Mouse (Mus musculus): ENCODE data around the gene Sugp1. TPM values are rescaled to one million over a fixed set of nuclear protein-coding genes. Genes with fewer than 3 reads are reported as not detected.

Sugp1 gene
- polyA plus RNA-seq, 1 experiment, result 38.4 TPM

DNA sequence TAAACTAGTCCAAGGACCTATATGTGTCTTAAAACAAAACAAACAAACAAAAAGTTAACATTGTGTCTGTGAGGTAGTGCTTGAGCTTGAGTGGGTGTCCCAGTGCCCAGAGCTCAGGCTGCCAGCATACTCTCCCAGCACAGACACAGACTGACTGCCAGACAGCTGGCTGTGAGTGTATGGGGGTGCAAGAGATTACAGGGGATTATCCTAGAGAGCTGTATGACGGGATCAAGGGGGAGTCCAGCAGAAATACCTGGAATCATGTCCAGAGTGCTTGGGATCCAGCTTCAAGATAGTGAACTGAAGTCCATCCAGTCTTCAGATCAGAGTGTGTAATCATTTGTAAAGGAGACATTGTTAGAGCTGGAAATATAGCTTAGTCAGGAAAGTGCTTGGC, 15.1 kb downstream of the Sugp1 start:
- no peak overlapping the region for H3K4me2 ChIP-seq (ENCODE audit: low read depth)
- TF ChIP-seq E2F4 (IDR thresholded peaks at IDR 0.05; ENCODE audit: insufficient read depth) (no peak), POLR2AphosphoS2 (IDR thresholded peaks at IDR 0.05; ENCODE audit: insufficient read length, low read depth) (no peak), POLR2A (IDR thresholded peaks at IDR 0.05; ENCODE audit: insufficient read length, low read depth) (no peak), REST (IDR thresholded peaks at IDR 0.05; ENCODE audit: insufficient read depth, insufficient read length) (no peak), MYOD1 (IDR thresholded peaks at IDR 0.05; ENCODE audit: control insufficient read depth in 1 of 3, insufficient read length in 2 of 3, low read depth in 2 of 3) (no peak), MAX (IDR thresholded peaks at IDR 0.05; ENCODE audit: low read depth) (no peak), TCF3 (IDR thresholded peaks at IDR 0.05; ENCODE audit: insufficient read length, low read depth) (no peak), CEBPB (IDR thresholded peaks at IDR 0.05; ENCODE audit: insufficient read depth, poor library complexity, severe bottlenecking) (no peak), USF1 (IDR thresholded peaks at IDR 0.05; ENCODE audit: low read depth) (no peak), SRF (IDR thresholded peaks at IDR 0.05; ENCODE audit: control insufficient read depth, insufficient read length, low read depth) (no peak), MYOG (IDR thresholded peaks at IDR 0.05; ENCODE audit: control insufficient read depth in 1 of 3, insufficient read depth in 1 of 3, insufficient read length in 2 of 3, low read depth in 2 of 3) (no peak), TCF12 (IDR thresholded peaks at IDR 0.05; ENCODE audit: insufficient read depth, poor library complexity, severe bottlenecking) (no peak)

DNA sequence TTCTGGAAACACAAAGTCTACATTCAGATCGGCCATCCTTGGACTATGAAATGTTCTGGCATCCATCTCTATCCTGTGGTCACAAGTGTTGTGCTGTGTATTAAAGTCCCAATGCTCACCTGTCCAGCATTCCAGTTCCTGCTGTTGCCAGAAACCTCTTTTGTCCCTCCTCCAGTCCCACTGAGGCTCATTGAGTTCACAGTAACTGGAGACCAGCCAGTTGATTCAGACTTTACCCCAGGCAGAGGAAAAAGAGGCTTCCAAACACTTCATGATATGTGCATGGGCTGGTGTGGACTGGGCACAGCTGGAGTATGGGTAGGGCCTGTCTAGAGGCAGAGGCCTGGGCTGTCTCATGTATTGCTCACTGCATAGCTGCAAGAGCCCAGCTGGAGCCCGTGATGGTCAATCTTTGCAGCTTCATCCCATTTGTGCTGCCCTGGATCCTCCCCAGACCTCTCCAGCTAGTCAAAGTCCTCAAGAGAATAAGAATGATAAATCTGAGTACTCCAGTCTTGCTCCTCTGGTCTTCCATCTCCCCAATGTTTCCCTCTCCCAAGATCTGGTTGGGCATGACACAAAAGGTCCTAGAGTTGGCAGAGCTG, 29.3 kb downstream of the Sugp1 start:
- TF ChIP-seq TCF3 (IDR thresholded peaks at IDR 0.05; ENCODE audit: insufficient read length, low read depth), result no peak
- no peak for TF ChIP-seq POLR2A (IDR thresholded peaks at IDR 0.05; ENCODE audit: insufficient read length, low read depth)
- TF ChIP-seq MYOD1 (IDR thresholded peaks at IDR 0.05; ENCODE audit: control insufficient read depth in 1 of 3, insufficient read length in 2 of 3, low read depth in 2 of 3), result no peak
- TF ChIP-seq MAX (IDR thresholded peaks at IDR 0.05; ENCODE audit: low read depth), result no peak
- TF ChIP-seq TCF12 (IDR thresholded peaks at IDR 0.05; ENCODE audit: insufficient read depth, poor library complexity, severe bottlenecking), result no peak
- no peak for TF ChIP-seq POLR2AphosphoS2 (IDR thresholded peaks at IDR 0.05; ENCODE audit: insufficient read length, low read depth)
- TF ChIP-seq REST (IDR thresholded peaks at IDR 0.05; ENCODE audit: insufficient read depth, insufficient read length), result no peak
- no peak for TF ChIP-seq SRF (IDR thresholded peaks at IDR 0.05; ENCODE audit: control insufficient read depth, insufficient read length, low read depth)
- TF ChIP-seq E2F4 (IDR thresholded peaks at IDR 0.05; ENCODE audit: insufficient read depth), result no peak
- TF ChIP-seq CEBPB (IDR thresholded peaks at IDR 0.05; ENCODE audit: insufficient read depth, poor library complexity, severe bottlenecking), result no peak
- TF ChIP-seq USF1 (IDR thresholded peaks at IDR 0.05; ENCODE audit: low read depth), result no peak
- TF ChIP-seq MYOG (IDR thresholded peaks at IDR 0.05; ENCODE audit: control insufficient read depth in 1 of 3, insufficient read depth in 1 of 3, insufficient read length in 2 of 3, low read depth in 2 of 3), result no peak

More for the DNA sequence above, 15.1 kb downstream of the Sugp1 start:
- H3ac ChIP-seq (ENCODE audit: control insufficient read depth, insufficient read length), result no peak overlapping the region
- no peaks in the 10 kb centered on the region for H3K79me2 ChIP-seq (ENCODE audit: control insufficient read depth, insufficient read depth)
- peaks cover 30% of the 10 kb centered on the region for H3K36me3 ChIP-seq (ENCODE audit: control insufficient read depth, insufficient read depth)
- H3K27me3 ChIP-seq (ENCODE audit: control insufficient read depth, insufficient read depth, insufficient read length), result no peaks in the 10 kb centered on the region
- no peak overlapping the region for H3K4me3 ChIP-seq

DNA sequence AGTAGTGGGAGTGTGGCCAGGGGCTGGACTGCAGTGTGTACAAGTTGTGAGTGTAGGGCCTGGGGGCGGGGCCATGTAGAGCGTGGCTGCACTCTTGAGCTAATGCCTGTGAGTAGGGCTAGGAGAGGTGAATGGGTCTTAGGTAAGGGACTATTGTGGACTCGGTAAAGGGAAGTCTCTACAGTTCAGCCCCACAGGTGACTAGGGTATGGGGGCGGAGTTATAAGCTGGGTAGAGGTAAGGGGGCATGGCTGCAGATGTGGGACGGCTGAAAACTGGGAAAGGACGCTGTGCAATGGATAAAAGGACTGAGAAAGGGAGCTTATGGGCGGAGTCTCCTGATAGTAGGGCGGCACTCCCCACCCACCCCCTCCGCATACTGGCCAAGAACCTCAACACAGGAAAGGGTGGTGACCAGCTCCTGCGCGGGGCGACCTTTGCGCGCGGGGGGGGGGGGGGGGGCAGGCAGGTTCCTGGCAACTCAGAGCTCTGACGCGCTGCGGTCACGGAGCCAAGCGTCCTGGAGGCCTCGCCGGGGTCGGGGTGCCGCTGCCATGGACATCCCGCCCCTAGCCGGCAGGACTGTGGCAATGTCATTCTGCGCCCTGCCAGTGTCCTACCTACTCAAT, 29.9 kb downstream of the Sugp1 start, which contains the start of gene Tm6sf2:
Tm6sf2 (plus strand) TSS at position 484 of the 629 bp plus-strand sequence.
- Histone ChIP-seq H3ac (ENCODE audit: control insufficient read depth, insufficient read length) (no peak within 1 kb of the TSS), H3K36me3 (ENCODE audit: control insufficient read depth, insufficient read depth) (peaks cover 9% of the 10 kb centered on the region), H3K27me3 (ENCODE audit: control insufficient read depth, insufficient read depth, insufficient read length) (no peaks in the 10 kb centered on the region), H3K79me2 (ENCODE audit: control insufficient read depth, insufficient read depth) (no peaks in the 10 kb centered on the region), H3K4me2 (ENCODE audit: low read depth) (no peak within 1 kb of the TSS), H3K4me3 (no peak within 1 kb of the TSS)
- TF ChIP-seq MAX (IDR thresholded peaks at IDR 0.05; ENCODE audit: low read depth), result no peak
- TF ChIP-seq POLR2AphosphoS2 (IDR thresholded peaks at IDR 0.05; ENCODE audit: insufficient read length, low read depth), result peak; percentile 11

More for the DNA sequence above, 29.3 kb downstream of the Sugp1 start:
- peaks cover 13% of the 10 kb centered on the region for H3K36me3 ChIP-seq (ENCODE audit: control insufficient read depth, insufficient read depth)
- H3K27me3 ChIP-seq (ENCODE audit: control insufficient read depth, insufficient read depth, insufficient read length), result no peaks in the 10 kb centered on the region
- H3K4me3 ChIP-seq, result no peak overlapping the region
- H3K4me2 ChIP-seq (ENCODE audit: low read depth), result no peak overlapping the region
- H3K79me2 ChIP-seq (ENCODE audit: control insufficient read depth, insufficient read depth), result no peaks in the 10 kb centered on the region
- no peak overlapping the region for H3ac ChIP-seq (ENCODE audit: control insufficient read depth, insufficient read length)

DNA sequence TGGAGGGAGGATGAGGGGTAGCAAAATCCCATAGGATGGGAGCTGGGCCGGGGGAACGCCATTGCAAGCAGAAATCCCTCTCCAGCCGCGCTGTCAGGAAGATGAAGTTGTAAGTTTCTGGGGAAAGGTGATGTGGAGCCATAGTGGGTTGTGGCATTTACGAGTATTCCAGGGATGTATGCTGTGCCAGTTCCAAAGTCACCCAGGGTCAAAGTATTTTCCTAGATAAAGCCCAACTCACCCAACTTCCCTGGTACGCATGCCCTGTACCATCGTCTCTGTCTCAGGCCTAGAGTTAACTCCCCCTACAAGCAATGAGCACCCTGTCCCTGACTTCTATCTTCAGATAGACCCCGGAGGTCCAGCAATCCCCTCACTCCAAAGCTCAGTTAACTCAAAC, 30.5 kb downstream of the Sugp1 start:
- no peaks in the 10 kb centered on the region for H3K27me3 ChIP-seq (ENCODE audit: control insufficient read depth, insufficient read depth, insufficient read length)
- TF ChIP-seq POLR2AphosphoS2 (IDR thresholded peaks at IDR 0.05; ENCODE audit: insufficient read length, low read depth) (no peak), MYOD1 (IDR thresholded peaks at IDR 0.05; ENCODE audit: control insufficient read depth in 1 of 3, insufficient read length in 2 of 3, low read depth in 2 of 3) (no peak), REST (IDR thresholded peaks at IDR 0.05; ENCODE audit: insufficient read depth, insufficient read length) (no peak), TCF3 (IDR thresholded peaks at IDR 0.05; ENCODE audit: insufficient read length, low read depth) (no peak), CEBPB (IDR thresholded peaks at IDR 0.05; ENCODE audit: insufficient read depth, poor library complexity, severe bottlenecking) (no peak), TCF12 (IDR thresholded peaks at IDR 0.05; ENCODE audit: insufficient read depth, poor library complexity, severe bottlenecking) (no peak), MAX (IDR thresholded peaks at IDR 0.05; ENCODE audit: low read depth) (no peak), POLR2A (IDR thresholded peaks at IDR 0.05; ENCODE audit: insufficient read length, low read depth) (no peak), SRF (IDR thresholded peaks at IDR 0.05; ENCODE audit: control insufficient read depth, insufficient read length, low read depth) (no peak), USF1 (IDR thresholded peaks at IDR 0.05; ENCODE audit: low read depth) (no peak), E2F4 (IDR thresholded peaks at IDR 0.05; ENCODE audit: insufficient read depth) (no peak), MYOG (IDR thresholded peaks at IDR 0.05; ENCODE audit: control insufficient read depth in 1 of 3, insufficient read depth in 1 of 3, insufficient read length in 2 of 3, low read depth in 2 of 3) (no peak)
- H3K4me3 ChIP-seq, result no peak overlapping the region
- no peaks in the 10 kb centered on the region for H3K79me2 ChIP-seq (ENCODE audit: control insufficient read depth, insufficient read depth)
- H3K36me3 ChIP-seq (ENCODE audit: control insufficient read depth, insufficient read depth), result peaks cover 9% of the 10 kb centered on the region
- H3ac ChIP-seq (ENCODE audit: control insufficient read depth, insufficient read length), result no peak overlapping the region
- H3K4me2 ChIP-seq (ENCODE audit: low read depth), result no peak overlapping the region
